In genomic region chr9:55045001-55045400, GRCm38 (mm10) we compare ENCODE assay signal across 18 mouse cellular contexts. TPM values are rescaled to one million over a fixed set of nuclear protein-coding genes. Genes with fewer than 3 reads are reported as not detected.
"Had no signal": no experiment of that assay in that cellular context is flagged by ENCODE, and none has a peak within 500 bp of the region (broad histone marks: within the 10 kb centered on the region; RNA-seq: fewer than 3 reads in every experiment).

No protein-coding gene starts in this region.

- H3K4me3 ChIP-seq: midbrain, embryonic 10.5 days; midbrain, embryonic 12.5 days; myocyte; neural tube, embryonic 13.5 days; neural tube, embryonic 15.5 days had no signal

- H3K27ac ChIP-seq: midbrain, embryonic 10.5 days; midbrain, embryonic 12.5 days; neural tube, embryonic 13.5 days; neural tube, embryonic 15.5 days had no signal

- DNase-seq: lung, postnatal 10 days; lung, postnatal 4 days; midbrain, embryonic 14.5 days; retina, postnatal 1 day; right cerebral cortex, adult 18-20 months; right cerebral cortex, postnatal 25 days; right cerebral cortex, postnatal 4 days; spleen, adult 18-20 months; thymus, adult 18-20 months; thymus, postnatal 14 days; thymus, postnatal 36 days had no signal

- H3K9ac ChIP-seq: lung, embryonic 14.5 days; midbrain, embryonic 12.5 days; neural tube, embryonic 13.5 days; neural tube, embryonic 15.5 days had no signal

- H3K4me2 ChIP-seq: midbrain, embryonic 12.5 days; neural tube, embryonic 15.5 days had no signal

- H3K36me3 ChIP-seq: midbrain, embryonic 10.5 days; midbrain, embryonic 12.5 days; neural tube, embryonic 13.5 days; neural tube, embryonic 15.5 days had no signal

- H3K27me3 ChIP-seq: neural tube, embryonic 15.5 days had no signal

- ATAC-seq: midbrain, embryonic 16.5 days had no signal

- H3K9me3 ChIP-seq: midbrain, embryonic 10.5 days; midbrain, embryonic 12.5 days; neural tube, embryonic 13.5 days; neural tube, embryonic 15.5 days had no signal

RNA-seq across cellular contexts. Expression of gene Chrna3, which starts 18.6 kb away (rescaled TPM):
- polyA plus RNA-seq: myocyte had no signal
